Mouse (Mus musculus): ENCODE measurements around the gene Pbx3. TPM values are rescaled to one million over a fixed set of nuclear protein-coding genes. Genes with fewer than 3 reads are reported as not detected.

The Pbx3 gene
- polyA plus RNA-seq, 1 experiment from 2014 or later: 12.0 TPM

DNA sequence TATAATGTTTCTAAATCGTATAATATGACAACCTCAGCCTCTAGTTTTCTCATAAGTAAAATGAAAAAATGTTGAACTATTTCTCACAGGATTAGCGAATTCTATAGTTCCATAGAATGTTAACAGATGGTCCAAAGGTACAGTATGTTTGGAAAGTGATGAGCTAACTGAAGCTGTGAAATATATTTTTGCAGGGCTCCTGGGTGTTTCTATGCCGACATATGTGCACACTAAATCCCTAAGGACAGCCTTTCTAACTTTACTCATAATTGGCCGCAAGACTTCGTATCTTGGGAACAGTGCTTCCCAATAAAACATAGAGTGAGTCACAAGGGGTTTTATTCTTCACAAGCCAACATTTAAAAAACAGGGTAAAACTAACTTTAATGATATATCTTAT is 157.4 kb downstream of the Pbx3 start:
- no peak overlapping the region for H3K9ac ChIP-seq
- WGBS (ENCODE audit: insufficient replicate concordance): 88% methylated on average over 5 of the region's 5 CpGs
- no peak for ATAC-seq

DNA sequence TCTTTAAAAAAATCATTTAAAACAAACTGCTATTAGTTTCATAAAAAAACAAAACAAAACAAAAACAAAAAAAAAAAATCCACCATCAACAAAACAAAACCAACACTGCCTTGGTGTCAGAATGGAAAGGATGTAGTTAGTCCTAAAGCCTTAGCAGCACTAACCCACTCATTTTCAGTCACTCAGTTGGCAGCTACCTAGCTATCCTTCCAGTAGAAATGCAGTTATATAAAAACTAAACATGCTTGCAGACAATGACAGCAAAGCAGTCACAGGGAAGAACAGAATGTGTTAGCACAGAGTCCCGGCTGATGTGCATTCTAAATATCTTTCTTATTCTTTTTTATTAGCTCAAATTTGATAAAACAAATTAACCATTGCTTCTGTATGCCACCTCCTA is 160.5 kb downstream of the Pbx3 start:
- Histone ChIP-seq H3K4me3 (no peak overlapping the region), H3K27me3 (replicated peaks) (no peaks in the 10 kb centered on the region), H3K4me2 (no peak overlapping the region), H3K9ac (no peak overlapping the region), H3K9me3 (replicated peaks) (no peaks in the 10 kb centered on the region), H3K4me1 (no peaks in the 10 kb centered on the region), H3K36me3 (peaks cover 6% of the 10 kb centered on the region; the same call in 1 of the 2 replicates), H3K27ac (no peak overlapping the region)
- no peak for ATAC-seq
- WGBS (ENCODE audit: insufficient replicate concordance): 71% methylated on average over 1 of the region's 1 CpGs

More for the DNA sequence above, 157.4 kb downstream of the Pbx3 start:
- H3K9me3 ChIP-seq (replicated peaks): no peaks in the 10 kb centered on the region
- no peaks in the 10 kb centered on the region for H3K27me3 ChIP-seq (replicated peaks)
- no peaks in the 10 kb centered on the region for H3K4me1 ChIP-seq
- H3K36me3 ChIP-seq: peaks cover 6% of the 10 kb centered on the region; the same call in 1 of the 2 replicates
- H3K27ac ChIP-seq: no peak overlapping the region
- H3K4me3 ChIP-seq: no peak overlapping the region
- no peak overlapping the region for H3K4me2 ChIP-seq

DNA sequence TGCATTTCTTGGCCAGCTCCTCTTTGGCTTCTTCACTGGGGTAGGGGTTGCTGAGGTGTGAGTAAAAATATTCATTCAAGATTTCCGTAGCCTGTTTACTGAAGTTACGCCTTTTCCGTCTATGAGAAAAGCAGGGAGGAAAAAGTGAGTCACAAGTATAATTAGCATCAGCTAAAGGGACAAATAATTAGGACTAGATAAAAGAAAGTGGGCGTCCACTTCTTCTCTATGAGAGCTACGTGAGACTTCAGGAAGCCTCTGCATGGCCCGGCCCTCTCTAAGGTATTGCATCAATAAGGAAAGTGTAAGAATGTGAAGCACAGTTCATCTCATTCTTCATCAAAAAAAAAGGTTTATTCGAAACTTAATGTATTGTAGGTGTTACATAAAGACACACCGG is 168.1 kb downstream of the Pbx3 start:
- Histone ChIP-seq H3K36me3 (peaks cover 10% of the 10 kb centered on the region), H3K27ac (no peak overlapping the region), H3K4me3 (no peak overlapping the region), H3K27me3 (replicated peaks) (no peaks in the 10 kb centered on the region), H3K4me1 (no peaks in the 10 kb centered on the region), H3K4me2 (no peak overlapping the region), H3K9me3 (replicated peaks) (no peaks in the 10 kb centered on the region), H3K9ac (no peak overlapping the region)
- 87% methylated on average over 8 of the region's 8 CpGs for WGBS (ENCODE audit: insufficient replicate concordance)
- no peak for ATAC-seq

DNA sequence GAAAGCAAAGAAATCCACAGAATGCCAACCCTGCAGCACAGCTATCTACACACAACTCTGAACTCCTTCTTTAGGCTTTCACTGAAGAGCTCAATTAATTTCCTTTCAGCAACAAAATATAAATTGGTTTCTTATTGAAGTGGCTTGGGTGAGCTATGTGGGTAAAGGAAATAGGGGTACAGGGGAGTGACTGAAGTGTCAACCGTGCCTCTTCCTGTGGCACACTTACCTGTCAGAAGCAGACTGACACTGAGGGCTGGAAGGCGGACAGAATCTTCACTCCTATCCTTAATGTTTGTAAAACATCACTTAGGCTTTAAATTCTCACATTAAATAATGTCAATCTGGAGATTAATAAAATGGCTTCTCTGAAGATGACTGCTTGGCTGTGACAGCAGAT is 168.6 kb downstream of the Pbx3 start:
- Histone ChIP-seq H3K9ac (no peak overlapping the region), H3K4me3 (no peak overlapping the region), H3K4me1 (no peaks in the 10 kb centered on the region), H3K27me3 (replicated peaks) (no peaks in the 10 kb centered on the region), H3K4me2 (no peak overlapping the region), H3K9me3 (replicated peaks) (no peaks in the 10 kb centered on the region), H3K27ac (no peak overlapping the region), H3K36me3 (peaks cover 10% of the 10 kb centered on the region)
- no peak for ATAC-seq
- 84% methylated on average over 2 of the region's 2 CpGs for WGBS (ENCODE audit: insufficient replicate concordance)

DNA sequence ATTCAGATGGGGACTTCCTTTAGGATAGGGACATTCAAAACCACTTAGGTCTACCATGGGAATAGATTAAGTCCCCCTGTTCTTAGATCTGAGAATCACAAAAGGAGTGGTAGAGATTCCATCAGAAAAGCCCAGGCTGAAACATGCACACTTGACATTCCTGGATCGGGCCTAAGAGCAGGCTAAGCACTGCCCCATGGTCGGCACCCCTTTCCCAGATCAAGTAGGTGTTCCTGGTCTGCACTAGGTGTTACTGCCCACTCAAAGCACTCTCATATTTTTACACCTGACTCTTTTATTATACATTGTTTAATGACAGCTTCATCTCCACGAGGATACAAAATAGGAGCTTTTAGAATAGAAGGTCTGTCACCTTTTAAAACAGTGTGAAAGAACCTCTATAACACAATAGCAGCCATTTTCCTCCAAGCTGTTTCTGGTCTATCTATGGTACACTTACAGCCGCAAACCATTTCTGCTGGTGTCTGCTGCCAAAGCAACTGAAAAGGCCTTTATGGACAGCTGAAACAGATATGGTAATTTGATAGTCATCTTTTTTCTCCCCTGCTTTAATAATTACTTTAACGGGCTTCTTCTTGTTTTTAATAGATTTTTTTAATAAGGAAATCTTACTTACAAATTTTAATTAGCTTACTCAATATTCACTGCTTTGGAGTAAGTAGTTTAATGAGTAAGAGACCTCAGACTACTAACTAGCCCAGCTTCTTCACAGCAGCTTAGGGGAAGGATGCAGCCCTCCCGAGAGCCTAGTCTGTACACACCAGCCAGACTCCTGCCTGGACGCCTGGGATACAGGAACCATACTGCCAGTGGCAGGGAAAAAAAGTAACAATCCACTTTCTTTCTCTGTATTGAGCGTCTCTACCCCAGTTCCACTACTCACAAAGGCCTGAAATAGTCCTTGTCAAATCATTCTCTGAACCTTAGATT is 178.8 kb downstream of the Pbx3 start:
- Histone ChIP-seq H3K4me1 (no peaks in the 10 kb centered on the region), H3K9ac (no peak overlapping the region), H3K27ac (no peak overlapping the region), H3K27me3 (replicated peaks) (no peaks in the 10 kb centered on the region), H3K9me3 (replicated peaks) (no peaks in the 10 kb centered on the region), H3K4me2 (no peak overlapping the region), H3K36me3 (no peaks in the 10 kb centered on the region), H3K4me3 (no peak overlapping the region)
- ATAC-seq: no peak
- WGBS (ENCODE audit: insufficient replicate concordance): 76% methylated on average over 8 of the region's 8 CpGs

DNA sequence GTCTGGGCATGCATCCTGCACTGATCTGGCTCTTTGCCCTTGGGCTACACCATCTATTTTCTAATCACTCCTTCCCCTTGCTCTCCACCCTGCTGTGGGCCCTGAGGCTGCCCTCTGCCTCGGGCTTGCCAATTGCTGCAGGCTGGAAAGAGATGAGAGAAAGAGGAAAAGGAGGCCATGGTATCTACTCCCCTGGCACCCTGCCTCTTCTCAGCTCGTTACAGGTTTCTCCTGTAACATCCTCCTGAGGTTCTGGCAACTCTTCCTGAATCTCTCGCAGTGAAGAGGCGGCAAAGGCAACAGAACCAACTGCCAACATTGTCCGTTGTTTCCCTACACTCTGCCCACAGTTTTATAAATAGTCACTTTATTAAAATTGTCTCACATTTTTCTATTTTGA is 179.7 kb downstream of the Pbx3 start:
- Histone ChIP-seq H3K4me2 (no peak overlapping the region), H3K9ac (no peak overlapping the region), H3K36me3 (no peaks in the 10 kb centered on the region), H3K27me3 (replicated peaks) (no peaks in the 10 kb centered on the region), H3K4me1 (no peaks in the 10 kb centered on the region), H3K4me3 (no peak overlapping the region), H3K9me3 (replicated peaks) (no peaks in the 10 kb centered on the region), H3K27ac (no peak overlapping the region)
- no peak for ATAC-seq
- WGBS (ENCODE audit: insufficient replicate concordance): 74% methylated on average over 5 of the region's 5 CpGs

DNA sequence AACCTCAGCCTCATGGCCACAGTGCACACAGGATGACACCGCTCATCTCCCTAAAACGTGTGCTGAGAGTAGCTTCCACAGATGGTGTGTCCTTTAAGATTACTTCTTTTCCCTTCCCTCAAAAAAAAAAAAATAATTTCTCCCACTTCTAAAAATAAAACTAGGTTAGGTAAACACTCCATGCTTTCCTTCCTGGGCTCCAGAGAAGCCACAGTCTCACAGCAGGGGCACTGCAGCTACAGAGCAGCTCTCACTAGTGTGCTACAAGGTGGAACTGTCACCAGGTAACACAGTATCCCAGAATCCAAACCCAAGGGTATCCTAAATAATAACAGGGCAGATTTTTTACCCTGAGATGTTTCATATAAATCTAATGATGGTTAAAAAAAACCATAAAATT is 185.6 kb downstream of the Pbx3 start:
- H3K4me2 ChIP-seq: no peak overlapping the region
- peaks cover 7% of the 10 kb centered on the region; the same call in 1 of the 2 replicates for H3K36me3 ChIP-seq
- no peak for ATAC-seq
- H3K9me3 ChIP-seq (replicated peaks): no peaks in the 10 kb centered on the region
- 63% methylated on average over 2 of the region's 2 CpGs for WGBS (ENCODE audit: insufficient replicate concordance)
- H3K9ac ChIP-seq: no peak overlapping the region
- H3K27me3 ChIP-seq (replicated peaks): no peaks in the 10 kb centered on the region
- H3K4me1 ChIP-seq: no peaks in the 10 kb centered on the region
- no peak overlapping the region for H3K27ac ChIP-seq
- H3K4me3 ChIP-seq: no peak overlapping the region

DNA sequence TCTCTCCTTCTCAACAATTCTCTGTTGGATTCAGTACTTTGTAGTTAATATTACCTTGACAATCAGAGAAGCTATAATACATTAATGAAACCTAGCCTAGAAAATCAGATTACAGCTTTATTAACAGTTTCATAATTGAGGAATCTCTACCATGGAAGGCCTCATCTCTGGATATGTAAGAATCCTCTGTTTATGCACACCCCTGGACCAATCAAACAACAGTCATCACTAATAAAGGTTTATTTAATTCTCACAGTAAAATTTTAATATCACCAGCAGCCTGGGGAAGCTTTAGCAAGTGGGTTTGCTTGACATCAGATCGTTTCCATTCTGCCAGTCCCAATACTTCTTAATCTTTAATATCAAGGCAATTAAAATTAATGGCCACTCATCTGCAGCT is 191.3 kb downstream of the Pbx3 start:
- no peaks in the 10 kb centered on the region for H3K27me3 ChIP-seq (replicated peaks)
- 82% methylated on average over 1 of the region's 1 CpGs for WGBS (ENCODE audit: insufficient replicate concordance)

DNA sequence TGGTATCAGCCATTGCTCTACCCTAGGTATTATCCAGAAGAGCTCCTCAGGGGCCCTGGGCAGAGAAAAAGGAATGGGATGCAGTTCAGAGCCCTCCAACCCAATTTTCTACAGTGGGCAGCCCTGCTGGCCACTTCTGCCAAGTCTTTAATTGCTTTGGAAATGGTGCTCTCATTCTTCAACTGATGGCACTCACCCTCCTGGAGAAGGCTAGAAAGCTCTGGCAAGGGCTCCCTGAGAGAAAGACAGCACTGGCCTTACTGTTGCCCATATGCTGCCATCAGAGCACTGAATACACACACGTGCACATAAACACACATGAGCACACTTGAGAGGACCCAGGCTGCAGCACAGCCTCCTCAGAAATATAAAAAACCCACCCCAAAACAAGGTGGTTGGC is 193.6 kb downstream of the Pbx3 start:
- no peak for ATAC-seq

More for the DNA sequence above, 191.3 kb downstream of the Pbx3 start:
- ATAC-seq: no peak
- no peak overlapping the region for H3K27ac ChIP-seq
- no peak overlapping the region for H3K4me2 ChIP-seq
- H3K9me3 ChIP-seq (replicated peaks): no peaks in the 10 kb centered on the region
- H3K36me3 ChIP-seq: peaks cover 19% of the 10 kb centered on the region; the same call in 1 of the 2 replicates
- H3K9ac ChIP-seq: no peak overlapping the region
- H3K4me1 ChIP-seq: no peaks in the 10 kb centered on the region
- H3K4me3 ChIP-seq: no peak overlapping the region

DNA sequence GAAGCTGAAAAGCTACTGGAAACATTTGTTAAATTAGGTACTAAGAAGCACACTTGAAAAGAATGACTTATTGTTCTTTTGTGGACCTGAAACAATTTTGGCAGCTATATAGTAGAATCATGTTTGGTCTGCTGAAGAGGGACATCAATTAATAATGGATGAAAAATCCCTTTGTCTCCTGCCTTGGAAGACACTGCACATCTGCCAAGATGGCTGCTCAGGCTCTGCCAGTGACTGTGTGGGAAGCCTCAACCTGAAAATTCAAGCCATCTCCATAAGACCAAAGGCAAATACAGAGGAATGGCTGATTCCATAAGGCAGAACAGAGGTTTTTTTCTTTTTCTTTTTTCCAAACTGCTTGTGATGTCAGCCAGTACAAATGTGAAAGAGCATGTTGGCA is 194.3 kb downstream of the Pbx3 start:
- no peak for ATAC-seq
- Histone ChIP-seq H3K4me2 (no peak overlapping the region), H3K36me3 (peaks cover 26% of the 10 kb centered on the region), H3K27ac (no peak overlapping the region), H3K9ac (no peak overlapping the region), H3K9me3 (replicated peaks) (no peaks in the 10 kb centered on the region), H3K27me3 (replicated peaks) (no peaks in the 10 kb centered on the region), H3K4me1 (no peaks in the 10 kb centered on the region), H3K4me3 (no peak overlapping the region)

More for the DNA sequence above, 193.6 kb downstream of the Pbx3 start:
- Histone ChIP-seq H3K27ac (no peak overlapping the region), H3K27me3 (replicated peaks) (no peaks in the 10 kb centered on the region), H3K4me1 (no peaks in the 10 kb centered on the region), H3K4me3 (no peak overlapping the region), H3K4me2 (no peak overlapping the region), H3K36me3 (peaks cover 27% of the 10 kb centered on the region), H3K9me3 (replicated peaks) (no peaks in the 10 kb centered on the region), H3K9ac (no peak overlapping the region)
- WGBS (ENCODE audit: insufficient replicate concordance): 69% methylated on average over 1 of the region's 1 CpGs

DNA sequence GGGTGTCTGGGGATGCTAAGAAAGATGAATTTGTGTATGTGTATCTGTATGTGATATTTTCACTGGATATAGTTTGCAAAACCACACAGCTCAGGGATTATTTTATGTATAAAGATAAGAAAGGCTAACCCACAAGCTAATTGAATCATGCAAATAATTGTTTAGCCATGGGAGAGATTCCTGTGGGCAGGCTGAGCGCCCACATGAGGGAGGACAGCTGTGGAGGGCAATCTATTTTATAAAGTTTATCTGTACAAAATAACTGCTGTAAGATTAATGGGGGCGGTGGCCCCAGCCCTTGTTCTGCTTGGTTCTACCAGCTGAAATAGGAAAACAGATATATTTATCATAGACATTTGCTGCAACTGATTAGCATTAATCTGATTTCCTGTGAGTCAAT is 202.5 kb downstream of the Pbx3 start:
- H3K27me3 ChIP-seq (replicated peaks): no peaks in the 10 kb centered on the region
- peaks cover 26% of the 10 kb centered on the region for H3K36me3 ChIP-seq
- H3K4me3 ChIP-seq: no peak overlapping the region
- ATAC-seq: no peak
- H3K9ac ChIP-seq: no peak overlapping the region
- WGBS (ENCODE audit: insufficient replicate concordance): 62% methylated on average over 2 of the region's 2 CpGs
- no peak overlapping the region for H3K4me2 ChIP-seq
- H3K4me1 ChIP-seq: no peaks in the 10 kb centered on the region
- no peak overlapping the region for H3K27ac ChIP-seq
- H3K9me3 ChIP-seq (replicated peaks): no peaks in the 10 kb centered on the region

DNA sequence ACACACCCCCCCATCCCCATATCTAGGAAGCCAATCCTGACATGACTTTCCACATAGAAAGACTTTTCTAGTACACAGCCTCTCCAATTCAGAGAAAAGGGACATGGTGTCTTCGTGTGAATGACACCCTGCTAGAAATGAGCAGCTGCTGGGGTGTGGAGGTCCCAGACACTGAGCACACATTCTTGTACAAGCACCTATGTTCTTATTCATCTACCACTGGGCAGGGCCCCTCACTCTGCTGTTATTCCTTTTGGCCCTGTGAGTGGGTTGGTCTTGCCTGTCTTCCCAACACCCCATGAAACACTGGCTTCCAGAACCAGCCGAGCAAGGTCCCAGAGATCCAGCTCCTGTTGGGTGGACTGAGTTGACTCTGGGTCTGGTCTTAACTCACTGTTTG is 203.3 kb downstream of the Pbx3 start:
- ATAC-seq: no peak
- Histone ChIP-seq H3K36me3 (peaks cover 23% of the 10 kb centered on the region), H3K27me3 (replicated peaks) (no peaks in the 10 kb centered on the region), H3K27ac (no peak overlapping the region), H3K9me3 (replicated peaks) (no peaks in the 10 kb centered on the region), H3K9ac (no peak overlapping the region), H3K4me2 (no peak overlapping the region), H3K4me1 (no peaks in the 10 kb centered on the region), H3K4me3 (no peak overlapping the region)
- 71% methylated on average over 2 of the region's 2 CpGs for WGBS (ENCODE audit: insufficient replicate concordance)

Data from liver, embryonic 12.5 days (tissue).